ENCODE assay signal across 8 mouse cellular contexts in genomic region chr19:43615074-43615445, GRCm38 (mm10). TPM values are rescaled to one million over a fixed set of nuclear protein-coding genes. Genes with fewer than 3 reads are reported as not detected.
DNase-seq lines count a peak whose midpoint lies in the region; ATAC-seq and TF ChIP-seq lines count a peak whose summit lies in the region.

No protein-coding gene starts in this region.

- in situ Hi-C loops in CH12.LX (cut with MboI; ENCODE audit: low pct_ligation_motif_present, low pct_unique_long_range_greater_than_20kb, low sequenced_read_pairs) = no loop called here

- H3K4me3 ChIP-seq in CH12.LX (replicated peaks in 1 of 3; ENCODE audit: low read depth in 2 of 3, low read length in 2 of 3, poor library complexity in 1 of 3) = no peak overlapping the region
- H3K4me3 ChIP-seq in heart, embryonic 14.5 days (ENCODE audit: control insufficient read depth in 1 of 2, insufficient read depth in 1 of 2, low read depth in 1 of 2, low read length in 2 of 2) = peak overlapping the region in 1 of 2 experiments; percentile 35; a peak in 2 of 4 replicates
- peak overlapping the region; percentile 33 for H3K4me3 ChIP-seq in liver, embryonic 13.5 days (replicated peaks)

- no peak for TF ChIP-seq RAD21 in CH12.LX (IDR thresholded peaks at IDR 0.05; ENCODE audit: low read depth, low read length)

- H3K9me3 ChIP-seq in CH12.LX (replicated peaks; ENCODE audit: low read length) = peaks cover 21% of the 10 kb centered on the region
- no peaks in the 10 kb centered on the region for H3K9me3 ChIP-seq in heart, embryonic 14.5 days (ENCODE audit: control insufficient read depth, low read length)
- no peaks in the 10 kb centered on the region for H3K9me3 ChIP-seq in liver, embryonic 13.5 days (replicated peaks)

- H3K9ac ChIP-seq in CH12.LX (ENCODE audit: insufficient read depth, low read depth) = no peak overlapping the region
- H3K9ac ChIP-seq in heart, embryonic 14.5 days (ENCODE audit: low read length) = no peak overlapping the region
- no peak overlapping the region for H3K9ac ChIP-seq in liver, embryonic 13.5 days

- DNase-seq in CH12.LX (ENCODE audit: extremely low read depth) = no peak
- DNase-seq in Muller cell, postnatal 12 days (ENCODE audit: inconsistent ontology term) = peak; percentile 30
- DNase-seq in liver, embryonic 13.5 days = no peak
- no peak for DNase-seq in urinary bladder, postnatal 4 days (ENCODE audit: low spot score in 2 of 2)
- DNase-seq in right cerebral cortex, postnatal 36 days (ENCODE audit: low spot score in 2 of 2) = no peak
- no peak for DNase-seq in layer of hippocampus, adult 8-10 months (ENCODE audit: low spot score in 2 of 2)
- DNase-seq in adrenal gland, postnatal 14 days = no peak

- dilution Hi-C loops in CH12.LX (cut with MboI; ENCODE audit: extremely low pct_ligation_motif_present, extremely low pct_unique_long_range_greater_than_20kb, low sequenced_read_pairs) = no loop called here

- no peak for TF ChIP-seq CTCF in CH12.LX (conservative IDR thresholded peaks at IDR 0.05 in 1 of 2, IDR thresholded peaks at IDR 0.05 in 1 of 2; ENCODE audit: low read depth in 2 of 2, low read length in 2 of 2)

- no peak overlapping the region for H3K27ac ChIP-seq in CH12.LX (ENCODE audit: insufficient read depth, low read depth)
- no peak overlapping the region for H3K27ac ChIP-seq in heart, embryonic 14.5 days (replicated peaks in 1 of 2; ENCODE audit: control insufficient read depth in 1 of 2, insufficient read depth in 1 of 2, low read depth in 2 of 2, low read length in 2 of 2)
- H3K27ac ChIP-seq in liver, embryonic 13.5 days = no peak overlapping the region

- WGBS in heart, embryonic 14.5 days = under 1% methylated on average over 20 of the region's 20 CpGs
- WGBS in liver, embryonic 13.5 days (ENCODE audit: insufficient replicate concordance) = 2% methylated on average over 20 of the region's 20 CpGs

- H3K4me2 ChIP-seq in CH12.LX (ENCODE audit: insufficient read depth, low read depth, poor library complexity, severe bottlenecking) = peak overlapping the region; percentile 21; the same call in 1 of the 2 replicates
- peak overlapping the region; percentile 61 for H3K4me2 ChIP-seq in heart, embryonic 14.5 days (ENCODE audit: low read length)
- H3K4me2 ChIP-seq in liver, embryonic 13.5 days = peak overlapping the region; percentile 41

- peaks cover 0 to 9% of the 10 kb centered on the region in 2 experiments; a peak in 2 of 4 replicates for H3K4me1 ChIP-seq in CH12.LX (ENCODE audit: control insufficient read depth in 1 of 2, insufficient read depth in 2 of 2)
- H3K4me1 ChIP-seq in heart, embryonic 14.5 days (ENCODE audit: control insufficient read depth in 2 of 2, insufficient read depth in 2 of 2, low read length in 2 of 2) = peaks cover 4 to 26% of the 10 kb centered on the region in 2 experiments; a peak in 3 of 4 replicates
- peaks cover 25% of the 10 kb centered on the region for H3K4me1 ChIP-seq in liver, embryonic 13.5 days (replicated peaks)

- no peaks in the 10 kb centered on the region for H3K36me3 ChIP-seq in CH12.LX (replicated peaks in 1 of 2; ENCODE audit: control insufficient read depth in 1 of 2, insufficient read depth in 1 of 2, low read length in 1 of 2)
- no peaks in the 10 kb centered on the region for H3K36me3 ChIP-seq in heart, embryonic 14.5 days (ENCODE audit: control insufficient read depth, insufficient read depth, low read length)
- no peaks in the 10 kb centered on the region for H3K36me3 ChIP-seq in liver, embryonic 13.5 days

- H3K27me3 ChIP-seq in CH12.LX (replicated peaks) = peaks cover 23% of the 10 kb centered on the region
- peaks cover 97% of the 10 kb centered on the region for H3K27me3 ChIP-seq in heart, embryonic 14.5 days (ENCODE audit: control insufficient read depth, insufficient read depth, low read length)
- H3K27me3 ChIP-seq in liver, embryonic 13.5 days = peaks cover 100% of the 10 kb centered on the region

- H3K79me2 ChIP-seq in CH12.LX (replicated peaks; ENCODE audit: control insufficient read depth, extremely low read depth, insufficient read depth, poor library complexity, severe bottlenecking) = no peaks in the 10 kb centered on the region

- no peak for ATAC-seq in heart, embryonic 14.5 days (ENCODE audit: insufficient number of reproducible peaks, insufficient read depth, low FRiP score, low read depth)
- no peak for ATAC-seq in liver, embryonic 13.5 days (ENCODE audit: low read depth)

- TF ChIP-seq EP300 in CH12.LX (IDR thresholded peaks at IDR 0.05; ENCODE audit: low read length) = no peak

- TF ChIP-seq POLR2A in CH12.LX (IDR thresholded peaks at IDR 0.05; ENCODE audit: low read depth, low read length) = no peak

TF ChIP-seq in CH12.LX, 34 proteins besides CTCF, POLR2A, EP300 and RAD21:
- TF ChIP-seq CHD2 (IDR thresholded peaks at IDR 0.05; ENCODE audit: low read length) = no peak
- TF ChIP-seq SMC3 (IDR thresholded peaks at IDR 0.05; ENCODE audit: low read depth, low read length) = no peak
- TF ChIP-seq MAZ (IDR thresholded peaks at IDR 0.05; ENCODE audit: low read depth, low read length) = no peak
- no peak for TF ChIP-seq USF2 (conservative IDR thresholded peaks at IDR 0.05; ENCODE audit: low read depth, low read length)
- TF ChIP-seq USF1 (IDR thresholded peaks at IDR 0.05; ENCODE audit: low read depth, low read length) = no peak

RNA-seq across cellular contexts. Expression of gene Nkx2-3, which starts 2.9 kb away (rescaled TPM):
- not detected in 2 replicates for total RNA-seq in CH12.LX (2012; rRNA removed)
- not detected in 2 replicates for total RNA-seq in CH12.LX (2014; rRNA removed)
- polyA plus RNA-seq in CH12.LX (2012; ENCODE audit: insufficient read length, low read depth) = 0.15 TPM in 1 of 2 replicates, not detected in the other
- polyA plus RNA-seq in heart, embryonic 14.5 days (2014; fragmentation: Nextera tagmentation; extraction: Ambion mirVana) = not detected in 2 replicates
- polyA plus RNA-seq in liver, embryonic 13.5 days (2015; fragmentation: Nextera tagmentation; extraction: Ambion mirVana) = 0.21 and 0.23 TPM in 2 replicates
- total RNA-seq in layer of hippocampus, adult 8-10 months (2022) = not detected
- not detected in 2 replicates for total RNA-seq in adrenal gland, postnatal 14 days (2021)

RNA-seq across cellular contexts. Expression of gene Slc25a28, which starts 59.6 kb away (rescaled TPM):
- total RNA-seq in CH12.LX (2012; rRNA removed) = 33.0 and 35.2 TPM in 2 replicates
- total RNA-seq in CH12.LX (2014; rRNA removed) = 37.8 and 41.5 TPM in 2 replicates
- polyA plus RNA-seq in CH12.LX (2012; ENCODE audit: insufficient read length, low read depth) = 42.8 and 48.1 TPM in 2 replicates
- polyA plus RNA-seq in heart, embryonic 14.5 days (2014; fragmentation: Nextera tagmentation; extraction: Ambion mirVana) = 10.4 and 10.8 TPM in 2 replicates
- polyA plus RNA-seq in liver, embryonic 13.5 days (2015; fragmentation: Nextera tagmentation; extraction: Ambion mirVana) = 6.3 and 6.8 TPM in 2 replicates
- 10 to 100 TPM; 45.9 to 51.6 (median 48.9) TPM for total RNA-seq in layer of hippocampus, adult 8-10 months (2022)
- total RNA-seq in adrenal gland, postnatal 14 days (2021) = 58.0 and 62.1 TPM in 2 replicates
